Mouse (Mus musculus) E14TG2a.4 (cell line): Measurements from ENCODE around the gene Rbm4.

Source experiments
- CTCF ChIP-seq: conservative IDR thresholded peaks from 2 replicates; pipeline ENCODE4 v1.5.1; 2014; ENCODE audit warnings: low read length
- NANOG ChIP-seq: IDR thresholded peaks from 2 replicates; pipeline ENCODE4 v1.6.1; 2014; ENCODE audit warnings: borderline replicate concordance, low read length, mixed read lengths
- POU5F1 ChIP-seq: IDR thresholded peaks from 2 replicates; pipeline ENCODE4 v1.6.1; 2014; ENCODE audit warnings: low read length, borderline replicate concordance

- no peak for TF ChIP-seq CTCF
- no peak for TF ChIP-seq POU5F1
- no peak for TF ChIP-seq NANOG
Observed at GRCm38 (mm10) chr19:4737866-4738265, 55.8 kb downstream of the Rbm4 start.
